Mouse (Mus musculus) small intestine, adult 2 months (tissue): ENCODE measurements around the gene Krr1.

Experiments used
- CTCF ChIP-seq: fragments of 200-500 bp; IDR thresholded peaks from 2 replicates; pipeline ENCODE4 v1.5.1; 2012; ENCODE audit warnings: low read depth, mild to moderate bottlenecking, control low read depth, inconsistent platforms, low read length, moderate library complexity, mixed read lengths; ENCODE audit not compliant: insufficient replicate concordance, insufficient read length; ENCODE audit errors: extremely low read depth
- POLR2A ChIP-seq: fragments of 200-500 bp; IDR thresholded peaks from 2 replicates; pipeline ENCODE4 v1.6.1; 2012; ENCODE audit warnings: low read depth, mild to moderate bottlenecking, control low read depth, inconsistent platforms, low read length, moderate library complexity

- TF ChIP-seq CTCF (no peak), POLR2A (no peak)
Observed at GRCm38 (mm10) chr10:111986453-111986852, 14.0 kb downstream of the Krr1 start.
